Mouse (Mus musculus) cortical plate, adult 2 months (tissue): ENCODE measurements at regions not wholly inside any gene's neighbourhood (a gene's known extent, or its start where the extent isn't known, plus 50 kb on each side); places are given as distances from the start of the nearest gene placed in this dataset.

Experiments
- H3K27ac ChIP-seq: fragments of 200-500 bp; 2 replicates; pipeline ENCODE4 v1.5.1; 2012; ENCODE audit warnings: low read length, control low read depth, inconsistent platforms; ENCODE audit not compliant: insufficient read depth
- H3K4me1 ChIP-seq: fragments of 200-500 bp; 2 replicates; pipeline ENCODE4 v1.6.1; 2011; ENCODE audit warnings: low read length; ENCODE audit not compliant: control insufficient read depth, insufficient read depth
- H3K4me3 ChIP-seq: fragments of 200-500 bp; 2 replicates; pipeline ENCODE4 v1.5.1; 2011; ENCODE audit warnings: mild to moderate bottlenecking, low read length, control low read depth; ENCODE audit not compliant: insufficient read depth
- CTCF ChIP-seq: fragments of 200-500 bp; IDR thresholded peaks from 2 replicates; pipeline ENCODE4 v1.5.1; 2011; ENCODE audit warnings: mild to moderate bottlenecking, control low read depth, low read length; ENCODE audit not compliant: insufficient read depth; ENCODE audit errors: extremely low read depth
- POLR2A ChIP-seq: fragments of 200-500 bp; IDR thresholded peaks from 2 replicates; pipeline ENCODE4 v1.6.1; 2011; ENCODE audit warnings: mild to moderate bottlenecking, low read length, control low read depth; ENCODE audit not compliant: insufficient read depth; ENCODE audit errors: extremely low read depth

- TF ChIP-seq POLR2A (no peak), CTCF (no peak)
- H3K4me3 ChIP-seq, result no peak overlapping the region
- H3K4me1 ChIP-seq, result no peaks in the 10 kb centered on the region
- no peak overlapping the region for H3K27ac ChIP-seq
Observed at GRCm38 (mm10) chr14:123040046-123040445, 56.2 kb upstream of the Tmtc4 start.

DNA sequence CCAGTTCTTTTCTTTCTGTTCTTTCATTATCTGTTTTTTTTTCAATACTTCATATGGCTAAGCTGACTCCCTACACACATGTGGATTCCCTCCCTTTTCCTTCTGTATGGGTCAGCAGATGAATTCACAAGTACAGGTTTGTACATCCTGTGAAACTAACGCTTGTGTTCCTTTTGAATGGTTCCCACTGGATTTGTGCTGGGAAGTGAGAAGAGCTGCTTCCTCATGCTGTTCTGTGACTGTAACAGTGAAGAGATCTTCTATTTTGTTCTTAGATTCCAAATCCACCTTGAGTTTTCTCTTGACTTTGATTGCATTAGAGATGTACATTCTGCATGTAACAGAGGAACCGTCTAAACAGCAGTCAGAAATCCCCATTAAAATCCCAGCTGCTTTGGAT is 53.6 kb upstream of the Tmtc4 start:
- no peak for TF ChIP-seq POLR2A
- TF ChIP-seq CTCF, result no peak
- H3K4me3 ChIP-seq, result no peak overlapping the region
- no peaks in the 10 kb centered on the region for H3K4me1 ChIP-seq
- H3K27ac ChIP-seq, result no peak overlapping the region
